Mouse (Mus musculus) hindbrain, embryonic 15.5 days (tissue): ENCODE data around the gene Nthl1. TPM values are rescaled to one million over a fixed set of nuclear protein-coding genes. Genes with fewer than 3 reads are reported as not detected.
A peak's percentile ranks its signal among the peaks of the same experiment; 100 is the strongest.
"Not testable (repeated sequence)": the region's sequence is repeated elsewhere in the genome, so short reads cannot be mapped to it uniquely, and the experiment has no call there.

Source experiments
- ATAC-seq: fragments of 200-750 bp; cut with Nextera tagmentation; 2 replicates; pipeline ENCODE4 v1.8.0; 2017; ENCODE audit warnings: low read depth, moderate number of reproducible peaks, moderate TSS enrichment; ENCODE audit not compliant: low FRiP score
- H3K27ac ChIP-seq: fragments of 300-500 bp; sonication (generic); replicated peaks from 2 replicates; pipeline ENCODE4 v1.5.1; 2015; ENCODE audit warnings: mild to moderate bottlenecking, inconsistent platforms
- H3K27me3 ChIP-seq: fragments of 300-500 bp; sonication (generic); 2 replicates; pipeline ENCODE4 v1.6.1; 2015; ENCODE audit warnings: control low read depth, inconsistent platforms
- H3K36me3 ChIP-seq: fragments of 300-500 bp; sonication (generic); 2 replicates; pipeline ENCODE4 v1.6.1; 2015; ENCODE audit warnings: control low read depth, inconsistent platforms
- H3K4me1 ChIP-seq: fragments of 300-500 bp; sonication (generic); replicated peaks from 2 replicates; pipeline ENCODE4 v1.6.1; 2015; ENCODE audit warnings: control low read depth, inconsistent platforms
- H3K4me2 ChIP-seq: fragments of 300-500 bp; sonication (generic); 2 replicates; pipeline ENCODE4 v1.6.1; 2015; ENCODE audit warnings: moderate library complexity, mild to moderate bottlenecking, inconsistent platforms
- H3K4me3 ChIP-seq: fragments of 300-500 bp; sonication (generic); 2 replicates; pipeline ENCODE4 v1.5.1; 2015; ENCODE audit warnings: mild to moderate bottlenecking, inconsistent platforms
- H3K9ac ChIP-seq: fragments of 300-500 bp; sonication (generic); 2 replicates; pipeline ENCODE4 v1.6.1; 2015; ENCODE audit warnings: inconsistent platforms
- H3K9me3 ChIP-seq: fragments of 300-500 bp; sonication (generic); 2 replicates; pipeline ENCODE4 v1.6.1; 2016; ENCODE audit warnings: control low read depth, inconsistent platforms
- WGBS: fragments of 180-500 bp; shearing (Covaris S2); methylation state at CpG from one replicate; pipeline ENCODE4 v1.1.7; 2015; 5-methylcytosine and 5-hydroxymethylcytosine counted together
- polyA plus RNA-seq: library from polyadenylated mRNA; unstranded; fragments of >200 nt; fragmentation: Nextera tagmentation; extraction: Ambion mirVana; gene quantifications from 2 replicates; pipeline ENCODE4 v1.2.1, GENCODE M21; 2015

Gene Nthl1
- polyA plus RNA-seq, 1 experiment from 2014 or later = 11.6 TPM

- Histone ChIP-seq H3K4me3 (peak overlapping the region; percentile 28), H3K27me3 (peaks cover 33% of the 10 kb centered on the region), H3K9me3 (no peaks in the 10 kb centered on the region), H3K4me2 (peak overlapping the region; percentile 55), H3K27ac (no peak overlapping the region), H3K9ac (0 out of 2 replicates have a peak overlapping the region, but pooled peaks have one; percentile 4), H3K36me3 (no peaks in the 10 kb centered on the region), H3K4me1 (peaks cover 30% of the 10 kb centered on the region)
- WGBS = 4% methylated on average over 19 of the region's 19 CpGs
- no peak for ATAC-seq
Observed at GRCm38 (mm10) chr17:24653967-24654710, 21.7 kb downstream of the Nthl1 start.

GRCm38 (mm10) chr17:24654969-24655368 lies 22.5 kb downstream of the Nthl1 start:
- ATAC-seq = no peak
- Histone ChIP-seq H3K4me2 (no peak overlapping the region), H3K36me3 (no peaks in the 10 kb centered on the region), H3K9ac (no peak overlapping the region), H3K27ac (no peak overlapping the region), H3K4me1 (peaks cover 22% of the 10 kb centered on the region), H3K9me3 (no peaks in the 10 kb centered on the region), H3K4me3 (no peak overlapping the region), H3K27me3 (peaks cover 41% of the 10 kb centered on the region)
- WGBS = 79% methylated on average over 4 of the region's 4 CpGs

GRCm38 (mm10) chr17:24658017-24658758 lies 25.7 kb downstream of the Nthl1 start, which contains the start of gene Npw:
Npw (minus strand) TSS chr17:24658457.
- peaks cover 40% of the 10 kb centered on the region for H3K27me3 ChIP-seq
- H3K27ac ChIP-seq = no peak within 1 kb of the TSS
- no peaks in the 10 kb centered on the region for H3K36me3 ChIP-seq
- H3K4me3 ChIP-seq = peak within 1 kb of the TSS; percentile 31
- WGBS = 2% methylated on average over 45 of the region's 47 CpGs
- H3K9me3 ChIP-seq = no peaks in the 10 kb centered on the region
- H3K4me1 ChIP-seq = peaks cover 15% of the 10 kb centered on the region
- ATAC-seq = no peak
- peak within 1 kb of the TSS; percentile 31; the same call in 1 of the 2 replicates for H3K9ac ChIP-seq
- peak within 1 kb of the TSS; percentile 64 for H3K4me2 ChIP-seq

DNA sequence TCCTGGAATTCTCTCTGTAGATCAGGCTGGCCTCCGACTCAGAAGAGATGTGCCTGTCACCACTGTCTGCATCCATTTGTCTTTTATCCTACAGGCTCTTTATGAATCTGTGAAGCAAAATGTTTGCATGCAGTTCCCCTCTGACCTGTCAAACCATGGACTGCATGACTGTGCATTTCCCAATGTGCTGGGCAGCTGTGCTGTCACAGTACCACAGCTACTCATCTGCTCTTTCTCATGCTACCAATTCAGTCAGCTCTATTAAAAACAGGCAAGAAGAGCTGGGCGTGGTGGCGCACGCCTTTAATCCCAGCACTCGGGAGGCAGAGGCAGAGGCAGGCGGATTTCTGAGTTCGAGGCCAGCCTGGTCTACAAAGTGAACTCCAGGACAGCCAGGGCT lies 34.5 kb downstream of the Nthl1 start:
- H3K36me3 ChIP-seq, H3K27me3 ChIP-seq, H3K9me3 ChIP-seq: not testable (repeated sequence)

GRCm38 (mm10) chr17:24667416-24667815 lies 34.9 kb downstream of the Nthl1 start:
- H3K9me3 ChIP-seq = no peaks in the 10 kb centered on the region
- H3K27ac ChIP-seq = no peak overlapping the region
- peaks cover 30% of the 10 kb centered on the region for H3K4me1 ChIP-seq
- H3K27me3 ChIP-seq = no peaks in the 10 kb centered on the region
- H3K4me2 ChIP-seq = no peak overlapping the region
- no peaks in the 10 kb centered on the region for H3K36me3 ChIP-seq
- ATAC-seq = no peak
- H3K4me3 ChIP-seq = no peak overlapping the region
- WGBS = 26% methylated on average over 6 of the region's 6 CpGs
- H3K9ac ChIP-seq = no peak overlapping the region

More for the DNA sequence above, 34.5 kb downstream of the Nthl1 start:
- H3K27ac ChIP-seq, H3K4me2 ChIP-seq, ATAC-seq, H3K4me3 ChIP-seq, H3K9ac ChIP-seq: not testable (repeated sequence)
- peaks cover 26% of the 10 kb centered on the region for H3K4me1 ChIP-seq
- 71% methylated on average over 7 of the region's 7 CpGs for WGBS

DNA sequence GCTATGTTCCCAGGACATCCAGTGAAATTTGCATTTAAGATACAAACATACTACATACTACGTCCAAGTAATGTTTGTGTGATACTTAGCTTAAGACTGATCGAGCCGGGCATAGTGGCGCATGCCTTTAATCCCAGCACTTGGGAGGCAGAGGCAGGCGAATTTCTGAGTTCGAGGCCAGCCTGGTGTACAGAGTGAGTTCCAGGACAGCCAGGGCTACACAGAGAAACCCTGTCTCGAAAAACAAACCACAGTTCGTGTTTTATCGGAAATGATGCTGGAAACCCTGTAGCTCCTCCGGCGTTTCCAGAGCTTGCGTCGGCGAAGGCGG lies 36.7 kb downstream of the Nthl1 start:
- WGBS = 8% methylated on average over 15 of the region's 15 CpGs
- peak overlapping the region; percentile 97 for H3K9ac ChIP-seq
- not testable (repeated sequence) for H3K27me3 ChIP-seq, H3K36me3 ChIP-seq, H3K9me3 ChIP-seq
- peak overlapping the region; percentile 73 for H3K4me2 ChIP-seq
- ATAC-seq = peak; percentile 42
- peak overlapping the region; percentile 85 for H3K27ac ChIP-seq
- H3K4me1 ChIP-seq = peaks cover 36% of the 10 kb centered on the region
- H3K4me3 ChIP-seq = peak overlapping the region; percentile 95

DNA sequence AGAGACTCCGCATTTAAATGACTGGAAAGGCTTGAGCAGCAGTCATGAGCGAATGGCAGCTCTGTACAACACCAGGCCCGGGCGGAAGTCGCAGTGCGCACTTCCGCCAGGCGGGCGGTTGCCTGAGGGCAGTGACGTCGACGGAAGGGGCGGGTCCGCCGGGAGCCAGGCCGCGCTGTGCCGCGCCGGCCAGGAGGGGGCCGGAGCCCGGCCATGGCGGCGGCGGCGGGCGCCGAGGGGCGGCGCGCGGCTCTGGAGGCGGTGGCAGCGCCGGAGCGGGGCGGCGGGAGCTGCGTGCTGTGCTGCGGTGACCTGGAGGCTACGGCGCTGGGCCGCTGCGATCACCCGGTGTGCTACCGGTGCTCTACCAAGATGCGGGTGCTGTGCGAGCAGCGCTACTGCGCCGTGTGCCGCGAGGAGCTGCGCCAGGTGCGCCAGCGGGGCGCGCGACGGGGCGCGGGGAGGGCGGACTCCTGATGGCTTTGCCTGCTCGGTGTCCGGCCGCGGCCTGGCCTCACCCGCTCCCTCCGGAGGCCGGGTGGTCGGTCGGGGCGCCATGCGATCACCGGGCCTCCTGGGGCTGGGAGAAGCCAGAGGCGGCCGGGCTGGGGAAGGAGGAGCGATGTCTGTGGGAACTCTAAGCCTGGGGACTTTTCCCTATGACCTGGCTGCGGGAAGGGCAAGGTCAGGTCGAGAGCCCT lies 37.2 kb downstream of the Nthl1 start, which contains the start of gene Zfp598:
TSS of gene Zfp598 (plus strand) at position 143 of the 701 bp plus-strand sequence.
- ATAC-seq = peak; percentile 97
- under 1% methylated on average over 58 of the region's 80 CpGs for WGBS
- H3K4me2 ChIP-seq = peak within 1 kb of the TSS; percentile 73
- peak within 1 kb of the TSS; percentile 97 for H3K9ac ChIP-seq
- H3K4me1 ChIP-seq = peaks cover 36% of the 10 kb centered on the region
- no peaks in the 10 kb centered on the region for H3K9me3 ChIP-seq
- peak within 1 kb of the TSS; percentile 85 for H3K27ac ChIP-seq
- H3K36me3 ChIP-seq = no peaks in the 10 kb centered on the region
- peak within 1 kb of the TSS; percentile 95 for H3K4me3 ChIP-seq
- no peaks in the 10 kb centered on the region for H3K27me3 ChIP-seq

GRCm38 (mm10) chr17:24670246-24670844 lies 37.9 kb downstream of the Nthl1 start:
- Histone ChIP-seq H3K36me3 (no peaks in the 10 kb centered on the region), H3K27ac (peak overlapping the region; percentile 85), H3K9me3 (no peaks in the 10 kb centered on the region), H3K4me2 (peak overlapping the region; percentile 73), H3K4me1 (peaks cover 36% of the 10 kb centered on the region), H3K4me3 (peak overlapping the region; percentile 95), H3K27me3 (no peaks in the 10 kb centered on the region), H3K9ac (peak overlapping the region; percentile 97)
- WGBS = 13% methylated on average over 8 of the region's 8 CpGs
- ATAC-seq = no peak

DNA sequence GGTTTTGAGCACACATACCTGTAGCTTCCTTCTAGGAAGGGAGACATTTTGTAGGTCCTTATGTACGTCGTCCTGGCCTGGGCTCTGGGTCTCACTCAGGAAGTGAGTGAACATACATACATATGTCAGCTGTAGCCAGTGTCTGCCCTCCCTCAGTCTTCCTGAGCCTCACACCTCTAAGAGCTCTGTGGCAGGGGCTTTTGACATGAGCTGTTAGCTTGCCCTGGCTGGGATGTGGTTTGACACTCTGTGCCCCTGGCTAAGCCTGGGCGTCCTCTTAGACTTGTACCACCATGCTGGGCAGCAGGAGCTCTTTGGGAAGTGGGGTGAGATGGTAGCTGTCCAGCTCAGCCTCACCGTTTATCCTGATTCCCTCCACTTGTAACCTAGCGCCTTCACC lies 38.9 kb downstream of the Nthl1 start:
- Histone ChIP-seq H3K9me3 (no peaks in the 10 kb centered on the region), H3K9ac (0 out of 2 replicates have a peak overlapping the region, but pooled peaks have one; percentile 97), H3K27me3 (no peaks in the 10 kb centered on the region), H3K4me2 (peak overlapping the region; percentile 73), H3K27ac (no peak overlapping the region), H3K4me3 (no peak overlapping the region), H3K36me3 (no peaks in the 10 kb centered on the region), H3K4me1 (peaks cover 36% of the 10 kb centered on the region)
- WGBS = 79% methylated on average over 5 of the region's 5 CpGs
- ATAC-seq = no peak

DNA sequence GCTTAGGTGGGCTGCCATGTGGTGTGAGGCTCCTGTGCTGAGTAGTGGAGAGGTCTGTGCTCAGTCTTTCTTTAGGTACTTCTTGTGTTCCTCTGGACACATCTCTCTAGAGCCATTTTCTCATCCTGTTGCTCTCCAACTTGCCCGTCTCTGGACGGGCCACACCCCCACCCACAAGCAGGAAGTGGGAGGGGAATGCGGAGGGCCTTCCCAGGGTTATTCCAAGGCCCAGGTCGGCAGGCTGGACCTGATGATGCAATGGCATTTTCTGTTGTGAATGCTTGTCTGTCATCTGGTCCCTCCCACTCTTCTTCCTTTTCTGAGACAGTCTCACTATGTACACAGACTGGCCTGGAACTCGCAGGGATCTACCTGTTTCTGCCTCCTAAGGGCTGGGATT lies 39.7 kb downstream of the Nthl1 start:
- Histone ChIP-seq H3K4me1 (peaks cover 36% of the 10 kb centered on the region), H3K9ac (no peak overlapping the region), H3K27me3 (no peaks in the 10 kb centered on the region), H3K36me3 (0 out of 2 replicates have a peak, but pooled peaks cover 8% of the 10 kb centered on the region), H3K4me2 (peak overlapping the region; percentile 5; the same call in 1 of the 2 replicates), H3K27ac (no peak overlapping the region), H3K4me3 (no peak overlapping the region), H3K9me3 (no peaks in the 10 kb centered on the region)
- ATAC-seq = no peak
- WGBS = 32% methylated on average over 5 of the region's 5 CpGs

- no peak overlapping the region for H3K4me3 ChIP-seq
- peaks cover 28% of the 10 kb centered on the region for H3K36me3 ChIP-seq
- no peaks in the 10 kb centered on the region for H3K9me3 ChIP-seq
- ATAC-seq = no peak
- H3K4me1 ChIP-seq = peaks cover 28% of the 10 kb centered on the region
- no peak overlapping the region for H3K27ac ChIP-seq
- no peak overlapping the region for H3K4me2 ChIP-seq
- WGBS = 87% methylated on average over 7 of the region's 7 CpGs
- H3K9ac ChIP-seq = no peak overlapping the region
- no peaks in the 10 kb centered on the region for H3K27me3 ChIP-seq
Observed at GRCm38 (mm10) chr17:24674277-24674676, 41.8 kb downstream of the Nthl1 start.
